Mouse (Mus musculus): ENCODE results near the gene Hacd3.

Hacd3 gene

DNA sequence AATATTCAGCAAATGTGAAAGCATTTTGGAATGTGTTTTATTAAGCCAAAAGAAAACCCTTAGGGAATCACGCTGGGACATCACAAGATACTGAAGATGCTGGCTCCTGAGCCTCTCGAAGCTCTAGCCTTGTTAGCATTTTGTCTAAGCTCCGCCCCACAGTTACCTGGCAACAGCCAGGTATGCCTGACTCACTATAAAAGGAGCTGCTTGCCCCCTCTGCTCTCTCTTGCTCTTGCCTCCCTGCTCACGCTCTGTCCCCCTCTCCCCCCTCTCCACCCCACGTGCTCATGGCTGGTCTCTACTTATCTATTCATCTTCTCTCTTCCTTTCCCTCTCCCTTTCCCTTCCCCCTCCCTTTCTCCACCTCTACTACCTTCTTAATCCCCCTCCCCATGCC lies 69.4 kb downstream of the Hacd3 start:
- no peak for ATAC-seq (ENCODE audit: low TSS enrichment)

DNA sequence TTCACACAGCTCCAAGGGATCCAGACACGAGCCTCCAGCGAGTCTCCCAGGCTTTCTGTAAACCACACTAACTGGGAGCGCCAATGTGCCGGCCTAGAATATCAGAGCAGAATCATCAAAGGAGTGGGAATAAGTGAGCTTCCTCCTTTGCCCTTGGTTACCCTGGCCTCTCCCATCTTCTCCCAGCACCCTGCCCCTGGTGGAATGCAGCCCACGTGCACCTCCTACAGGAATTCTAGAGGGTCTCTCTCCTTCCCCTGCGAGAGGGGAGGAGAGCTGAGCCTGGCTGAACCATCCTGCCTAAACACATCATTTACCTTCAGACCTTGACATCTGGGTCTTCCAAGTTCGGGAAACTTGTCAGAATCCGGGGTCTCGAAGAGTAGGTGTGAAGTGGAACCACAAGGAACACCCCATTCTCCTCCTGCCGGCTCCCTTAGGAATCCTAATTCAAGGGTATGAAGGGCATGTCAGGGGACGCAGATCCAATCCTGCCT lies 70.3 kb downstream of the Hacd3 start, which contains the start of gene Slc24a1:
Gene Slc24a1, minus strand, starts transcription at position 447 of the 497 bp plus-strand sequence.
- no peak for ATAC-seq (ENCODE audit: low TSS enrichment)

DNA sequence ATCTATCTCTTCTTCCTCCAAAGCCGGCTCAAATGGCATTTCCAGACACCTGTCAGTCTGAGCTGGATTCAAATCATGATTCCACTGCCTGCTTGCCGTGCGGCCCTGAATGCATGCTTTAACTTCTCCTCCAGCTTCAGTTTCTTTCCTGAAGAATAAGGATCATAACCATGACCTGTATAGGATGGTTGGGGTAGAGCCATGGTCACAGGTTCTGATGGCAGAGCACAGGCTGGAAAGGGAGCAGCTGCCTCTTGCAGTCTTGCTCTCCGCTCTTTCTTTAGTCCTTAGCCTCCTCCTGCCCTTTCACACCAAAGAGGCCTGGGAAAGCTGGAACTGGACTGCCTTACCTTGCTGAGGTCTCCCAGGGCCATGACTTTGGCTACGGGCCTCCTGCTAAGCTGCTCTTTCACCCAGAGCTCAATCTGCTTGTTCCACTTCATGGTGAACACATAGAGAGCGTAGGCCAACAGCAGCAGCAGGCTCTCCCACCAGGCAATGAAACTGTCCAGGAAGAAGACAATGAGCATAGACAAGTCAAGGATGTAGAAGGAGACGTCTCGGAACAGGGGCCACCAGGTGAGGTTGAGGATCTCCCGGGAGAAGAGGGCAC lies 73.9 kb downstream of the Hacd3 start:
- ATAC-seq (ENCODE audit: low TSS enrichment): no peak

DNA sequence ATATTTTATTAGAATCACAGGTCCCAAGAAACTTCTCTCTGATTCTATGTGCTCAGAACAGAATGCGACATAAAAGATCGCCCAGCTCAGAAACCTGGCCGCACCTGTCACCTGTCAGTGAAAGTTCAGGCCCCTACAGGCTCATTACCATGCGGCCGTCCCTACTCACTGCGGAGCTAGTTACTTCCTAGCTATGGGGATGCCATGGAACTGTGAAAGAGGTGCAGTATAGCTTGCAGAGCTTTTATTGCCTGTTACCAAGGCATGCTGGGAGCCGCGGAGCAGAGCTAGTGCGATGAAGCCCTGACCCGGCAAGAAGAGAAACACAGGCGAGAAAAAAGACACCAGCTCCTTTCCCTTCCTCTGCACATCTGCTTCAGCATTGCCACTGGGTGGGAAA lies 77.5 kb downstream of the Hacd3 start:
- no peak for ATAC-seq (ENCODE audit: low TSS enrichment)

DNA sequence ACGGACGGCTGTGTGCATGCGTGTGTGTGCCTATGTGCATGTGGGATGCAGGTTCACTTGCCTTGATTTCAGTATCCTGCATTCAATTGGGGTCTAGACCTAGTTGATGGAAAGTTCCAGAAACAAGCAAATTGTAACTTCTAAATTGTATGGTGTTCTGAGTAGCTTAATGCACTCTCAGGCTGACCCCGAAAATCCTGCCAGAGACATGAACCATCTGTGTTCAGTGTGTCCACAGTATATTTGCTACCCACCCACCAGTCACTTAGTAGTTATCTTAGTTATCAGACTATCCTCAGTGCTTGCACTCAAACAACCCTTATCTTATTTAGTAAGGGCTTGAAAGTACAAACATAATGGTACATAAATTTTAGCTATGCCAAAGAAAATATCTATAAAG lies 79.8 kb downstream of the Hacd3 start:
- no peak for ATAC-seq (ENCODE audit: low TSS enrichment)

DNA sequence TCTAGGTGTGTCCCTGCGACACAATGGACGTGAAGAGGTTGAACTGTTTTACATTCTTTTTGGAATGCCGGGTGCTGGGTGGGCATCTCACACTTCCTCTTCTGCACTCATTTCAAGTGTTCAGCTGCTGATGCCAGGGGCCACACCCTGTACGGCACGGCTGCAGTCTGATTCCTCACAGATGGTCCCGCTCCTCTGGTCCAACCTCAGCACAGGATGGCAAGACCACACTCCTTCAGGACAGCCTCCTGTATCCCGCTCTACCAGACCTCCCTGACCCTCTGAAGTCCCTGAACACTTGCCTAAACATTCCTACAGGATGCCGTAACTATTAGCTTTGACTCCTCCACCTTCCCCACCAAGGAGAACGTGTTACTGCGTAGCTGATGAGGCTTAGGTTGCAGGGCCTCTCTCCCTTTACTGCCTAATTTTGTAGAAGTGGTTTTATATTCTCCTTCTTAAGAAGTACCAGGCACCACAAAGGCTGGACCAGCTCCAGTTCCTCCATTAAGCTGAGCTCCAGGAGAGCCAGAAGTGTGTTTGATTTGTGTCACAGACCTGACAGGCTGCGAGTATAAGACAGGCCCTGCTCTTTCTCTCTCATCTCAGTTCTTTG lies 80.7 kb downstream of the Hacd3 start:
- ATAC-seq (ENCODE audit: low TSS enrichment): no peak

DNA sequence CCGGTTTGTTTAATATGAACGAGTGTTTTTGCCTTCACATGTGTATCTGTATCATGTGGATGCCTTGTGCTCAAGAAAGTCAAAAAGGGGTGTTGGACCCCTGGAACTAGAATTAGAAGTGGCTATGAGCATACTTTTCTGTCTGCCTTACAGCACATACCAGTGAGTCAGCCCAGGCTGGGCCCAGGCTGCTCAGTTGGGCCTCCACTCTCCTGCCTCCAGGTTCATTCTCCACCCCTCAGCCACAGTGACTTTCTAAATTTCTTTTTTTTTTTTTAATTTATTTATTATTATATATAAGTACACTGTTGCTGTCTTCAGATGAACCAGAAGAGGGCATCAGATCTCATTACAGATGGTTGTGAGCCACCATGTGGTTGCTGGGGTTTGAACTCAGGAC lies 81.7 kb downstream of the Hacd3 start:
- ATAC-seq (ENCODE audit: low TSS enrichment): no peak

DNA sequence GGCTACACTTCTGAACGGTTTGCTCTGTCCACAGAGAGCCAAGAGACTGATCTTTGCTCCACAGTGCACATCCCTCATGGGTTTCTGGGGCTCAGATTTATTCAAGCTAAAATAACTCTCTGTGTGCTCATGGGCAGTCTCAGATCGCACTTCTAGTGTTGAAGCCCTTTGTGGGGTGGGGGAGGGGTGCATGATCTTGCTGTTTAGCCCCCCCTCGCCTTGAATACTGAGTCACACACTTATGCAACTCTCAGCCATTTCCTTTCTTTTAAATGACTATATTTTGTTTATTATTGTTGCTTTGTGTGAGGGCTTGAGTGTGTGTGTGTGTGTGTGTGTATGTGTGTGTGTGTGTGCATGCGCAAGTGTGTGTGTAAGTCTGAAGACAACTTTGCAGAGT lies 82.2 kb downstream of the Hacd3 start:
- ATAC-seq (ENCODE audit: low TSS enrichment): no peak

DNA sequence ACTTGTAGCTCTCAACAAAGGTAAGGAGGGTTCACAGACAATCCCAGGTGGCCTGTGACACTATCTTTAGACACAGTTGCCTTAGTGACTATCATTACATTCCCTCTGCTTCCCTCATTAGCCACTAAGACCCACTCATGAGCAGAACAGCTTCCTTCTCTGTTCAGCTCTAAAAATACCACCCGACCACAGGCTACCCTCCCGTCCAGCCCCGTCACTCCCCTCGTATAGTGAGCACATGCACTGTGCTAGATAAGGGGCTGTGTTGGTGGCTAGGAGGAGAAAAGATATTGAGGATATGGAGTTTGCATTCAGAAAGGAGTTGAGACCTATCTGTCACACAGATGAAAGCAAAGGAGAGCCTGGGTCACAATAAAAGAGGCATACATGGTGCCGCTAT lies 83.0 kb downstream of the Hacd3 start:
- no peak for ATAC-seq (ENCODE audit: low TSS enrichment)

DNA sequence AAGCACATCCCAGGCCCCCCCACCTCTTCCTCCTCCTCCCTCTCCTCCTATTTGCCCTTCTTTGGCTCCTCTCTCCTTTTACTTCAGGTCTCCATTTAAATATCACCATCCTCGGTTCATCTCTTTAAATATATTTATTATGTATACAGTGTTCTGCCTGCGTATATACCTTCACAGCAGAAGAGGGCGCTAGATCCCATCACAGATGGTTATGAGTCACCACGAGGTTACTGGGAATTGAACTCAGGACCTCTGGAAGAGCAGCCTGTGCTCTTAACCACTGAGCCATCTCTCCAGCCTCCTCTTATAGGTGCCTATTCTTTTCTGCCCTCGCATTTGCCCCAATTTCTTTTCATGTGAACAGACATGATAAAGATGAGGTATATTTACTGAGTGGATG lies 84.0 kb downstream of the Hacd3 start:
- ATAC-seq (ENCODE audit: low TSS enrichment): no peak
